Mouse (Mus musculus) small intestine, adult 2 months (tissue): ENCODE results near the gene Fscn1.

ENCODE experiments used
- CTCF ChIP-seq: fragments of 200-500 bp; IDR thresholded peaks from 2 replicates; pipeline ENCODE4 v1.5.1; 2012; ENCODE audit warnings: low read depth, mild to moderate bottlenecking, control low read depth, inconsistent platforms, low read length, moderate library complexity, mixed read lengths; ENCODE audit not compliant: insufficient replicate concordance, insufficient read length; ENCODE audit errors: extremely low read depth
- POLR2A ChIP-seq: fragments of 200-500 bp; IDR thresholded peaks from 2 replicates; pipeline ENCODE4 v1.6.1; 2012; ENCODE audit warnings: low read depth, mild to moderate bottlenecking, control low read depth, inconsistent platforms, low read length, moderate library complexity

GRCm38 (mm10) chr5:142921074-142921459, 39.1 kb upstream of the Fscn1 start:
- TF ChIP-seq CTCF (no peak; the same call in 1 of the 2 replicates), POLR2A (no peak)
